ENCODE assay signal across 21 mouse cellular contexts in the genomic region with DNA sequence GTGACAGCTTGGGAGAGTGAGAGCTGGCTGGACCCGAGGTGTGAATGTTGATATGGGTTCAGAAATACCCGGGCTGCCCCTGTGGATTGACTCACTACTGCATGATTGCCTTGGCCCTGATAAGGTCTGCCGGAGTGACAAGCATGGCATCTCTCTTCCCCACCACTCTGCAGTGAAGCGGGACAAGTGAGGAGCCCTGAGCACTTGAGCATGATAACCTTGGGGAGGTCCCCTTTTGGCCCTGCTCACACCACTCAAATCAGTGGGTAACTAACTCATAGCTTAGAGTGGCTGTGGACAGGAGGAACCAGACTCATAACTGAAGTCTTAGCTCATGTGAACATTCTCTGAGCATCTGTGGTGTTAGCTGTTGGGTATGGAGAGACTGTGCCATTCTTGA.
DNase-seq lines count a peak whose midpoint lies in the region; ATAC-seq and TF ChIP-seq lines count a peak whose summit lies in the region.
"Had no signal": no experiment of that assay in that cellular context is flagged by ENCODE, and none has a peak within 500 bp of the region (broad histone marks: within the 10 kb centered on the region; RNA-seq: fewer than 3 reads in every experiment).

No protein-coding gene starts in this region.

- no peak for TF ChIP-seq CTCF in heart, postnatal 0 days (IDR thresholded peaks at IDR 0.05; ENCODE audit: low read depth)

- H3K4me3 ChIP-seq in heart, embryonic 10.5 days: no peak overlapping the region
- H3K4me3 ChIP-seq in heart, postnatal 0 days (ENCODE audit: low read depth, low read length): no peak overlapping the region
- H3K4me3 ChIP-seq: forebrain, embryonic 10.5 days; liver, embryonic 15.5 days; myocyte had no signal

- H3K36me3 ChIP-seq in heart, embryonic 10.5 days: no peaks in the 10 kb centered on the region
- no peaks in the 10 kb centered on the region for H3K36me3 ChIP-seq in heart, postnatal 0 days (replicated peaks; ENCODE audit: control insufficient read depth, insufficient read depth, low read length)
- no peaks in the 10 kb centered on the region; the same call in 1 of the 2 replicates for H3K36me3 ChIP-seq in splenic B cell, adult 2 months (ENCODE audit: control insufficient read depth, insufficient read depth, low read length, poor library complexity, severe bottlenecking)
- H3K36me3 ChIP-seq: forebrain, embryonic 10.5 days; liver, embryonic 15.5 days had no signal

- H3K4me2 ChIP-seq in heart, postnatal 0 days (ENCODE audit: low read depth, low read length): no peak overlapping the region
- H3K4me2 ChIP-seq: liver, embryonic 15.5 days had no signal

- peak; percentile 91 for ATAC-seq in heart, postnatal 0 days (ENCODE audit: insufficient read depth, low read depth)
- ATAC-seq: hindbrain, embryonic 16.5 days; intestine, postnatal 0 days had no signal

- 20% methylated on average over 4 of the region's 4 CpGs for WGBS in heart, embryonic 10.5 days
- WGBS in heart, postnatal 0 days: 20% methylated on average over 4 of the region's 4 CpGs

- intact Hi-C loops in heart, postnatal 14 days (cut with DNase I): no loop called here

- TF ChIP-seq EP300 in heart, postnatal 0 days (IDR thresholded peaks at IDR 0.05; ENCODE audit: low read depth): peak; percentile 84

- H3K27me3 ChIP-seq in heart, embryonic 10.5 days (ENCODE audit: insufficient read depth, poor library complexity, severe bottlenecking): no peaks in the 10 kb centered on the region
- no peaks in the 10 kb centered on the region for H3K27me3 ChIP-seq in heart, postnatal 0 days (ENCODE audit: control insufficient read depth, insufficient read depth, low read length)
- no peaks in the 10 kb centered on the region for H3K27me3 ChIP-seq in splenic B cell, adult 2 months (ENCODE audit: control insufficient read depth, insufficient read depth, low read length, poor library complexity, severe bottlenecking)
- H3K27me3 ChIP-seq: liver, embryonic 15.5 days had no signal

- peak overlapping the region; percentile 59 for H3K27ac ChIP-seq in heart, embryonic 10.5 days
- H3K27ac ChIP-seq in heart, postnatal 0 days (ENCODE audit: low read depth): peak overlapping the region; percentile 80
- H3K27ac ChIP-seq: forebrain, embryonic 10.5 days; kidney, postnatal 0 days; liver, embryonic 15.5 days; stomach, postnatal 0 days had no signal

- H3K9ac ChIP-seq in heart, postnatal 0 days (replicated peaks; ENCODE audit: low read depth, low read length): no peak overlapping the region
- H3K9ac ChIP-seq: liver, embryonic 15.5 days had no signal

- peaks cover 55% of the 10 kb centered on the region for H3K4me1 ChIP-seq in heart, embryonic 10.5 days
- peaks cover 45% of the 10 kb centered on the region for H3K4me1 ChIP-seq in heart, postnatal 0 days (ENCODE audit: control insufficient read depth, insufficient read depth)

- H3K9me3 ChIP-seq in heart, embryonic 10.5 days: no peaks in the 10 kb centered on the region
- H3K9me3 ChIP-seq in heart, postnatal 0 days (replicated peaks; ENCODE audit: control insufficient read depth, low read length): no peaks in the 10 kb centered on the region; the same call in 1 of the 2 replicates
- H3K9me3 ChIP-seq: forebrain, embryonic 10.5 days; liver, embryonic 15.5 days had no signal

- peak; percentile 97 for DNase-seq in heart, adult 11 months
- DNase-seq in heart, postnatal 14 days: no peak
- peak; percentile 92 for DNase-seq in heart, embryonic 10.5 days (ENCODE audit: low spot score)
- DNase-seq in heart, postnatal 0 days (ENCODE audit: low spot score): peak; percentile 85
- peak; percentile 61 for DNase-seq in splenic B cell, adult 2 months (ENCODE audit: low read depth, low spot score)
- no peak for DNase-seq in left cerebral cortex, adult 8-10 months (ENCODE audit: low spot score in 2 of 2)
- no peak for DNase-seq in layer of hippocampus, postnatal 25 days (ENCODE audit: extremely low spot score in 1 of 2, low spot score in 1 of 2)
- DNase-seq: adrenal gland, postnatal 36 days; cerebellum, adult 11-12 months; cerebellum, postnatal 25 days; layer of hippocampus, postnatal 36 days; lung, postnatal 10 days; midbrain, embryonic 14.5 days; right cerebral cortex, postnatal 25 days had no signal

Comparison
In these comparisons a context has a peak if more than half of its experiments do, and no peak if none do; other contexts are left out.
1. DNase-seq: peak in heart, adult 11 months (single experiment), heart, embryonic 10.5 days (single experiment), heart, postnatal 0 days (single experiment) and splenic B cell, adult 2 months (single experiment); none in heart, postnatal 14 days (0 of 2), left cerebral cortex, adult 8-10 months (0 of 2) and layer of hippocampus, postnatal 25 days (0 of 2).